Mouse (Mus musculus) CD4-positive, CD25-positive, alpha-beta regulatory T cell, adult 4 months (primary cell): ENCODE measurements around the gene Trappc10. TPM values are rescaled to one million over a fixed set of nuclear protein-coding genes. Genes with fewer than 3 reads are reported as not detected.
A peak's percentile ranks its signal among the peaks of the same experiment; 100 is the strongest.

Experiments used
- ATAC-seq: one replicate; pipeline ENCODE4 v1.8.0; 2017
- polyA plus RNA-seq, 2 experiments: library from polyadenylated mRNA; unstranded; fragments of 100-300 nt; shearing (Covaris generic); gene quantifications; one replicate each; pipeline ENCODE4 v1.2.1; 2017

The Trappc10 gene
- polyA plus RNA-seq, result 1 to 10 TPM; 4.9 to 9.0 TPM

GRCm38 (mm10) chr10:78244438-78245224 lies at the start of gene Trappc10:
TSS of gene Trappc10 (minus strand) at chr10:78244641.
- peak; percentile 88 for ATAC-seq

- ATAC-seq, result no peak
Measured at GRCm38 (mm10) chr10:78293576-78293975, 49.1 kb upstream of the Trappc10 start.

GRCm38 (mm10) chr10:78292381-78292780 lies 47.9 kb upstream of the Trappc10 start:
- no peak for ATAC-seq

GRCm38 (mm10) chr10:78290730-78291535 lies 46.5 kb upstream of the Trappc10 start:
- ATAC-seq, result no peak

- ATAC-seq, result no peak
Measured at GRCm38 (mm10) chr10:78288896-78289295, 44.5 kb upstream of the Trappc10 start.

GRCm38 (mm10) chr10:78288135-78288534 lies 43.7 kb upstream of the Trappc10 start:
- ATAC-seq, result no peak

- no peak for ATAC-seq
Measured at GRCm38 (mm10) chr10:78287465-78288132, 43.2 kb upstream of the Trappc10 start.

GRCm38 (mm10) chr10:78285959-78286358 lies 41.5 kb upstream of the Trappc10 start:
- no peak for ATAC-seq

- ATAC-seq, result no peak
Measured at GRCm38 (mm10) chr10:78285409-78285808, 41.0 kb upstream of the Trappc10 start.

- ATAC-seq, result no peak
Measured at GRCm38 (mm10) chr10:78284812-78285211, 40.4 kb upstream of the Trappc10 start.

GRCm38 (mm10) chr10:78282411-78282810 lies 38.0 kb upstream of the Trappc10 start:
- no peak for ATAC-seq

- ATAC-seq, result no peak
Measured at GRCm38 (mm10) chr10:78280486-78280885, 36.0 kb upstream of the Trappc10 start.

- peak; percentile 79 for ATAC-seq
Measured at GRCm38 (mm10) chr10:78279210-78279609, 34.8 kb upstream of the Trappc10 start.

GRCm38 (mm10) chr10:78277835-78278234 lies 33.4 kb upstream of the Trappc10 start:
- ATAC-seq, result no peak

- no peak for ATAC-seq
Measured at GRCm38 (mm10) chr10:78276242-78276641, 31.8 kb upstream of the Trappc10 start.

- ATAC-seq, result no peak
Measured at GRCm38 (mm10) chr10:78272932-78273331, 28.5 kb upstream of the Trappc10 start.

GRCm38 (mm10) chr10:78265881-78266280 lies 21.4 kb upstream of the Trappc10 start:
- no peak for ATAC-seq

- no peak for ATAC-seq
Measured at GRCm38 (mm10) chr10:78264735-78265134, 20.3 kb upstream of the Trappc10 start.

- no peak for ATAC-seq
Measured at GRCm38 (mm10) chr10:78260916-78261650, 16.6 kb upstream of the Trappc10 start.

- ATAC-seq, result no peak
Measured at GRCm38 (mm10) chr10:78260322-78260721, 15.9 kb upstream of the Trappc10 start.

GRCm38 (mm10) chr10:78259702-78260101 lies 15.3 kb upstream of the Trappc10 start:
- ATAC-seq, result no peak

- no peak for ATAC-seq
Measured at GRCm38 (mm10) chr10:78259230-78259629, 14.8 kb upstream of the Trappc10 start.
